In genomic region chr4:151959849-151960512, GRCm38 (mm10) we compare ENCODE assay signal across 14 mouse cellular contexts. TPM values are rescaled to one million over a fixed set of nuclear protein-coding genes. Genes with fewer than 3 reads are reported as not detected.
A peak's percentile ranks its signal among the peaks of the same experiment; 100 is the strongest.
DNase-seq lines count a peak whose midpoint lies in the region; ATAC-seq and TF ChIP-seq lines count a peak whose summit lies in the region.
"Had no signal": no experiment of that assay in that cellular context is flagged by ENCODE, and none has a peak within 500 bp of the region (broad histone marks: within the 10 kb centered on the region; RNA-seq: fewer than 3 reads in every experiment).

No protein-coding gene starts in this region.

- no peak for ATAC-seq in hindbrain, postnatal 0 days
- ATAC-seq in liver, embryonic 15.5 days (ENCODE audit: insufficient read depth), result peak; percentile 17
- no peak for ATAC-seq in CD4-positive, CD25-positive, alpha-beta regulatory T cell, adult 4 months

- DNase-seq in hindbrain, embryonic 10.5 days (ENCODE audit: low spot score), result no peak
- DNase-seq in hindbrain, postnatal 0 days (ENCODE audit: low spot score), result no peak
- no peak for DNase-seq in ES-E14 (ENCODE audit: low read depth, low spot score)
- DNase-seq in thymus, adult 2 months, result no peak
- DNase-seq: adrenal gland, postnatal 14 days; cerebellum, adult 2 months; gastrocnemius, postnatal 25 days; right cerebral cortex, postnatal 4 days had no signal

- H3K36me3 ChIP-seq in hindbrain, embryonic 10.5 days, result peaks cover 96% of the 10 kb centered on the region
- peaks cover 15% of the 10 kb centered on the region for H3K36me3 ChIP-seq in hindbrain, postnatal 0 days (ENCODE audit: insufficient read depth, low read length)
- H3K36me3 ChIP-seq in ES-E14 (ENCODE audit: control insufficient read depth, insufficient read depth, low read length, poor library complexity, severe bottlenecking), result peaks cover 51% of the 10 kb centered on the region
- peaks cover 85% of the 10 kb centered on the region for H3K36me3 ChIP-seq in liver, embryonic 15.5 days (replicated peaks)
- H3K36me3 ChIP-seq in thymus, adult 2 months (ENCODE audit: control insufficient read depth, insufficient read depth, low read length), result peaks cover 22% of the 10 kb centered on the region

- in situ Hi-C loops in ES-E14 (cut with MboI; ENCODE audit: low sequenced_read_pairs in 2 of 2, unreplicated experiment in 2 of 2), result no loop called here

- no peak for TF ChIP-seq CTCF in hindbrain, postnatal 0 days (IDR thresholded peaks at IDR 0.05; ENCODE audit: low read depth)
- TF ChIP-seq CTCF in bone marrow, adult 2 months (IDR thresholded peaks at IDR 0.05; ENCODE audit: control insufficient read depth, insufficient read depth, low read length), result no peak
- TF ChIP-seq CTCF in thymus, adult 2 months (IDR thresholded peaks at IDR 0.05; ENCODE audit: borderline replicate concordance, control insufficient read depth, extremely low read depth, insufficient read depth, low read length, poor library complexity), result no peak

- TF ChIP-seq POLR2A in bone marrow, adult 2 months (IDR thresholded peaks at IDR 0.05; ENCODE audit: borderline replicate concordance, control insufficient read depth, low read depth, low read length), result no peak
- TF ChIP-seq POLR2A in thymus, adult 2 months (IDR thresholded peaks at IDR 0.05; ENCODE audit: control insufficient read depth, extremely low read depth, insufficient read depth, low read length, poor library complexity), result no peak

- no peak overlapping the region for H3K4me3 ChIP-seq in hindbrain, embryonic 10.5 days
- H3K4me3 ChIP-seq in hindbrain, postnatal 0 days (ENCODE audit: low read length), result no peak overlapping the region
- no peak overlapping the region for H3K4me3 ChIP-seq in ES-E14 (ENCODE audit: insufficient read depth in 1 of 2, low read depth in 1 of 2, low read length in 2 of 2, poor library complexity in 1 of 2, severe bottlenecking in 1 of 2)
- no peak overlapping the region for H3K4me3 ChIP-seq in bone marrow, adult 2 months (replicated peaks; ENCODE audit: control insufficient read depth, low read depth, low read length)
- H3K4me3 ChIP-seq in liver, embryonic 15.5 days (replicated peaks), result peak overlapping the region; percentile 9
- no peak overlapping the region for H3K4me3 ChIP-seq in thymus, adult 2 months (ENCODE audit: control insufficient read depth, insufficient read depth, low read length)
- H3K4me3 ChIP-seq: embryonic facial prominence, embryonic 12.5 days; kidney, embryonic 15.5 days; neural tube, embryonic 13.5 days had no signal

- H3K4me2 ChIP-seq in hindbrain, postnatal 0 days (ENCODE audit: low read depth, low read length), result no peak overlapping the region
- peak overlapping the region; percentile 64 for H3K4me2 ChIP-seq in liver, embryonic 15.5 days
- H3K4me2 ChIP-seq: embryonic facial prominence, embryonic 12.5 days; kidney, embryonic 15.5 days; neural tube, embryonic 13.5 days had no signal

- H3K9me3 ChIP-seq in hindbrain, embryonic 10.5 days, result no peaks in the 10 kb centered on the region
- no peaks in the 10 kb centered on the region for H3K9me3 ChIP-seq in hindbrain, postnatal 0 days (ENCODE audit: low read length)
- H3K9me3 ChIP-seq in ES-E14 (ENCODE audit: control insufficient read depth, insufficient read depth, low read depth, low read length), result no peaks in the 10 kb centered on the region
- no peaks in the 10 kb centered on the region for H3K9me3 ChIP-seq in liver, embryonic 15.5 days (replicated peaks)
- H3K9me3 ChIP-seq: embryonic facial prominence, embryonic 12.5 days; kidney, embryonic 15.5 days; neural tube, embryonic 13.5 days had no signal

- H3K27me3 ChIP-seq in hindbrain, embryonic 10.5 days (ENCODE audit: insufficient read depth, poor library complexity, severe bottlenecking), result no peaks in the 10 kb centered on the region
- H3K27me3 ChIP-seq in hindbrain, postnatal 0 days (ENCODE audit: insufficient read depth, low read length), result no peaks in the 10 kb centered on the region
- H3K27me3 ChIP-seq in liver, embryonic 15.5 days, result no peaks in the 10 kb centered on the region
- no peaks in the 10 kb centered on the region for H3K27me3 ChIP-seq in thymus, adult 2 months (ENCODE audit: control insufficient read depth, insufficient read depth, low read length)
- H3K27me3 ChIP-seq: embryonic facial prominence, embryonic 12.5 days; kidney, embryonic 15.5 days; neural tube, embryonic 13.5 days had no signal

- H3K4me1 ChIP-seq in hindbrain, embryonic 10.5 days (replicated peaks), result no peaks in the 10 kb centered on the region
- H3K4me1 ChIP-seq in hindbrain, postnatal 0 days (ENCODE audit: insufficient read depth, low read length), result no peaks in the 10 kb centered on the region
- no peaks in the 10 kb centered on the region; a peak in 1 of 4 replicates for H3K4me1 ChIP-seq in ES-E14 (ENCODE audit: control insufficient read depth in 2 of 2, insufficient read depth in 2 of 2, low read length in 2 of 2, poor library complexity in 1 of 2)
- peaks cover 17% of the 10 kb centered on the region for H3K4me1 ChIP-seq in bone marrow, adult 2 months (ENCODE audit: control insufficient read depth, insufficient read depth, low read length)
- H3K4me1 ChIP-seq in liver, embryonic 15.5 days (replicated peaks), result peaks cover 89% of the 10 kb centered on the region
- H3K4me1 ChIP-seq in thymus, adult 2 months (replicated peaks; ENCODE audit: control insufficient read depth, insufficient read depth, low read length), result no peaks in the 10 kb centered on the region
- H3K4me1 ChIP-seq: embryonic facial prominence, embryonic 12.5 days; kidney, embryonic 15.5 days; neural tube, embryonic 13.5 days had no signal

- no peak overlapping the region for H3K9ac ChIP-seq in hindbrain, postnatal 0 days (replicated peaks; ENCODE audit: low read length)
- H3K9ac ChIP-seq in ES-E14 (ENCODE audit: insufficient read depth, low read depth, low read length, poor library complexity, severe bottlenecking), result 0 out of 2 replicates have a peak overlapping the region, but pooled peaks have one; percentile 30
- H3K9ac ChIP-seq in liver, embryonic 15.5 days, result peak overlapping the region; percentile 60
- H3K9ac ChIP-seq: embryonic facial prominence, embryonic 12.5 days; kidney, embryonic 15.5 days; neural tube, embryonic 13.5 days had no signal

- 93% methylated on average over 11 of the region's 11 CpGs for WGBS in hindbrain, embryonic 10.5 days
- 90% methylated on average over 11 of the region's 11 CpGs for WGBS in hindbrain, postnatal 0 days
- WGBS in bone marrow, adult 2 months, result 67% methylated on average over 11 of the region's 11 CpGs
- WGBS in liver, embryonic 15.5 days (ENCODE audit: insufficient replicate concordance), result 44% methylated on average over 11 of the region's 11 CpGs
- 87% methylated on average over 11 of the region's 11 CpGs for WGBS in thymus, adult 2 months

- peak overlapping the region; percentile 53; the same call in 1 of the 2 replicates for H3K27ac ChIP-seq in hindbrain, embryonic 10.5 days
- H3K27ac ChIP-seq in hindbrain, postnatal 0 days, result no peak overlapping the region
- no peak overlapping the region for H3K27ac ChIP-seq in ES-E14 (ENCODE audit: insufficient read depth, low read depth, low read length, poor library complexity, severe bottlenecking)
- H3K27ac ChIP-seq in bone marrow, adult 2 months (ENCODE audit: control insufficient read depth, insufficient read depth, low read depth, low read length, poor library complexity), result peak overlapping the region; percentile 77
- peak overlapping the region; percentile 98 for H3K27ac ChIP-seq in liver, embryonic 15.5 days (replicated peaks)
- H3K27ac ChIP-seq in thymus, adult 2 months (ENCODE audit: control insufficient read depth, insufficient read depth, low read length), result no peak overlapping the region
- H3K27ac ChIP-seq: embryonic facial prominence, embryonic 12.5 days; kidney, embryonic 15.5 days; neural tube, embryonic 13.5 days had no signal

RNA-seq across cellular contexts. Expression of gene Dnajc11, which starts 26.5 kb away (rescaled TPM):
- 102 and 108 TPM in 2 replicates for polyA plus RNA-seq in hindbrain, embryonic 10.5 days (2016; fragmentation: Nextera tagmentation; extraction: Ambion mirVana)
- total RNA-seq in hindbrain, postnatal 0 days (2014; rRNA removed), result 94.5 and 108 TPM in 2 replicates
- polyA plus RNA-seq in hindbrain, postnatal 0 days (2015; fragmentation: Nextera tagmentation; extraction: Ambion mirVana), result 64.1 and 65.6 TPM in 2 replicates
- 98.2 and 103 TPM in 2 replicates for total RNA-seq in ES-E14 (2012; rRNA removed)
- 50.8 and 79.8 TPM in 2 replicates for polyA plus RNA-seq in bone marrow, adult 2 months (2011; ENCODE audit: insufficient read depth, insufficient read length, low replicate concordance, missing spikeins)
- 45.5 and 49.1 TPM in 2 replicates for polyA plus RNA-seq in liver, embryonic 15.5 days (2015; fragmentation: Nextera tagmentation; extraction: Ambion mirVana)
- 61.4 and 67.0 TPM in 2 replicates for polyA plus RNA-seq in thymus, adult 2 months (2012; rRNA removed)
- polyA plus RNA-seq in CD4-positive, CD25-positive, alpha-beta regulatory T cell, adult 4 months (2017; shearing (Covaris generic)), result 10 to 100 TPM; 25.8 to 42.0 TPM

RNA-seq across cellular contexts. Expression of gene Thap3, which starts 28.8 kb away (rescaled TPM):
- 34.5 and 36.2 TPM in 2 replicates for polyA plus RNA-seq in hindbrain, embryonic 10.5 days (2016; fragmentation: Nextera tagmentation; extraction: Ambion mirVana)
- total RNA-seq in hindbrain, postnatal 0 days (2014; rRNA removed), result 12.1 and 14.9 TPM in 2 replicates
- polyA plus RNA-seq in hindbrain, postnatal 0 days (2015; fragmentation: Nextera tagmentation; extraction: Ambion mirVana), result 42.1 and 47.3 TPM in 2 replicates
- total RNA-seq in ES-E14 (2012; rRNA removed), result 7.6 and 12.5 TPM in 2 replicates
- polyA plus RNA-seq in bone marrow, adult 2 months (2011; ENCODE audit: insufficient read depth, insufficient read length, low replicate concordance, missing spikeins), result 16.4 and 23.6 TPM in 2 replicates
- polyA plus RNA-seq in liver, embryonic 15.5 days (2015; fragmentation: Nextera tagmentation; extraction: Ambion mirVana), result 6.4 and 7.9 TPM in 2 replicates
- polyA plus RNA-seq in thymus, adult 2 months (2012; rRNA removed), result 71.0 and 72.0 TPM in 2 replicates
- 100 to 1,000 TPM; 126 to 167 TPM for polyA plus RNA-seq in CD4-positive, CD25-positive, alpha-beta regulatory T cell, adult 4 months (2017; shearing (Covaris generic))

RNA-seq across cellular contexts. Expression of gene Phf13, which starts 36.1 kb away (rescaled TPM):
- polyA plus RNA-seq in hindbrain, embryonic 10.5 days (2016; fragmentation: Nextera tagmentation; extraction: Ambion mirVana), result 30.7 TPM in 2 replicates
- total RNA-seq in hindbrain, postnatal 0 days (2014; rRNA removed), result 19.9 and 20.8 TPM in 2 replicates
- polyA plus RNA-seq in hindbrain, postnatal 0 days (2015; fragmentation: Nextera tagmentation; extraction: Ambion mirVana), result 14.6 and 15.0 TPM in 2 replicates
- 22.2 and 29.2 TPM in 2 replicates for total RNA-seq in ES-E14 (2012; rRNA removed)
- 1.9 and 2.8 TPM in 2 replicates for polyA plus RNA-seq in bone marrow, adult 2 months (2011; ENCODE audit: insufficient read depth, insufficient read length, low replicate concordance, missing spikeins)
- polyA plus RNA-seq in liver, embryonic 15.5 days (2015; fragmentation: Nextera tagmentation; extraction: Ambion mirVana), result 5.1 and 5.7 TPM in 2 replicates
- 9.6 and 11.4 TPM in 2 replicates for polyA plus RNA-seq in thymus, adult 2 months (2012; rRNA removed)
- 1 to 10 TPM; 1.8 to 5.0 TPM for polyA plus RNA-seq in CD4-positive, CD25-positive, alpha-beta regulatory T cell, adult 4 months (2017; shearing (Covaris generic))

RNA-seq across cellular contexts. Expression of gene Klhl21, which starts 48.6 kb away (rescaled TPM):
- polyA plus RNA-seq in hindbrain, embryonic 10.5 days (2016; fragmentation: Nextera tagmentation; extraction: Ambion mirVana), result 7.7 and 8.7 TPM in 2 replicates
- total RNA-seq in hindbrain, postnatal 0 days (2014; rRNA removed), result 12.3 and 14.0 TPM in 2 replicates
- 4.5 and 4.8 TPM in 2 replicates for polyA plus RNA-seq in hindbrain, postnatal 0 days (2015; fragmentation: Nextera tagmentation; extraction: Ambion mirVana)
- total RNA-seq in ES-E14 (2012; rRNA removed), result 19.7 and 21.0 TPM in 2 replicates
- 3.5 and 6.6 TPM in 2 replicates for polyA plus RNA-seq in bone marrow, adult 2 months (2011; ENCODE audit: insufficient read depth, insufficient read length, low replicate concordance, missing spikeins)
- 6.3 and 7.2 TPM in 2 replicates for polyA plus RNA-seq in liver, embryonic 15.5 days (2015; fragmentation: Nextera tagmentation; extraction: Ambion mirVana)
- 33.8 and 41.5 TPM in 2 replicates for polyA plus RNA-seq in thymus, adult 2 months (2012; rRNA removed)
- 1 to 10 TPM; 4.0 to 4.4 TPM for polyA plus RNA-seq in CD4-positive, CD25-positive, alpha-beta regulatory T cell, adult 4 months (2017; shearing (Covaris generic))

Comparison
In these comparisons a context has a peak if more than half of its experiments do, and no peak if none do; other contexts are left out.
1. H3K27ac ChIP-seq: peak in hindbrain, embryonic 10.5 days (single experiment), bone marrow, adult 2 months (single experiment) and liver, embryonic 15.5 days (single experiment); none in hindbrain, postnatal 0 days (single experiment), ES-E14 (single experiment) and thymus, adult 2 months (single experiment).